Mouse (Mus musculus): ENCODE data around the gene Rbfox1.

- TF ChIP-seq CTCF (IDR thresholded peaks at IDR 0.05; ENCODE audit: extremely low read depth, insufficient read depth, low read length) (no peak), POLR2A (IDR thresholded peaks at IDR 0.05; ENCODE audit: extremely low read depth, insufficient read depth, low read length) (no peak)
Observed at GRCm38 (mm10) chr16:6241393-6241792, 356.2 kb downstream of the Rbfox1 start.

All from cortical plate, adult 2 months (tissue).